Mouse (Mus musculus) colon, adult 2 months (tissue): ENCODE data around the gene D16Ertd472e. TPM values are rescaled to one million over a fixed set of nuclear protein-coding genes. Genes with fewer than 3 reads are reported as not detected.

ENCODE experiments used
- polyA plus RNA-seq: library from polyadenylated mRNA; depleted of rRNA; stranded (reverse); fragments of >200 nt; gene quantifications from 2 replicates; pipeline ENCODE4 v1.2.3, GENCODE M21; 2012; rRNA removed

Gene D16Ertd472e
- polyA plus RNA-seq = 1.6 and 2.2 TPM in 2 replicates

DNA sequence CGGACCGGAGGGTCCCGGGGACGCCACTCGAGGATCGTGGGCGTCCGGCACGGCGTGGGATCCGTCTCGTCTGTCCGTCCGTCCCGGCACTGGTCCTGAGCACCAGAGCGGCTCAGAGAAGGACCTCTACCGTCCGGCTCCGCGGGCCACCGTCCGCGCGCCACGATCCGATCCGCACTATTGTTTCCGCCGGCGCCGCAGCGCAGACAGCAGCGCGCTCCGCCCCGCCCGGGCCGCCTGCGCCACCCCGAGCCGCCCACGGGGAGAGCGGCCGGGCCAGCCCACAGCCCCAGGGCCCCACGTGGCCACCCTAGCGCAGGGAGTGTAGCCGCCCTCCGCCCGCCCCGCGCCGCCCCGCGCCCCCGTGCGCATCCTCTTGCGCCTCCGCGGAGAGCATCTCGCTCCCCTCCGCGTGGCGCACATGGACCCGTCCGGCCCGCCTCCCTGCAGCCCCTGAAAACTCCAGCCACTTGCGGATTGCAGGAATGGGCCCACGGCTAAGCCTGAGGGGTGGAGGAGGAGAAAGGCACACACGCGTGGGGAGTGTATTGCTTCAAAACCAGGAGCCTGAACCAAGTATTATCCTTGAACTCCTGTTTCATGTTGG lies at the start of gene D16Ertd472e:
Gene D16Ertd472e, minus strand, starts transcription at position 231 of the 607 bp plus-strand sequence.

Other genes starting within 250 kb of the D16Ertd472e start
- gene Btg3, start 199.5 kb downstream of the D16Ertd472e start, polyA plus RNA-seq = 4.2 and 8.0 TPM in 2 replicates